Mouse (Mus musculus) midbrain, postnatal 0 days (tissue): ENCODE data around the gene Iqcn. TPM values are rescaled to one million over a fixed set of nuclear protein-coding genes. Genes with fewer than 3 reads are reported as not detected.

Experiments used
- ATAC-seq: fragments of 200-750 bp; cut with Nextera tagmentation; 2 replicates; pipeline ENCODE4 v1.8.0; 2017; ENCODE audit warnings: moderate number of reproducible peaks, mild to moderate bottlenecking, moderate TSS enrichment, moderate library complexity; ENCODE audit not compliant: low FRiP score
- DNase-seq: peaks from one replicate; pipeline ENCODE4 v3.0.0-alpha.2; 2015; ENCODE audit warnings: low spot score
- H3K27ac ChIP-seq: fragments of 300-500 bp; sonication (generic); 2 replicates; pipeline ENCODE4 v1.5.1; 2014; ENCODE audit warnings: low read depth, mild to moderate bottlenecking, low read length, mixed read lengths
- H3K27me3 ChIP-seq: fragments of 300-500 bp; sonication (generic); 2 replicates; pipeline ENCODE4 v1.6.1; 2014; ENCODE audit warnings: low read length, control low read depth, mixed read lengths; ENCODE audit not compliant: insufficient read depth
- H3K36me3 ChIP-seq: fragments of 300-500 bp; sonication (generic); 2 replicates; pipeline ENCODE4 v1.6.1; 2014; ENCODE audit warnings: low read length, control low read depth, mixed read lengths; ENCODE audit not compliant: insufficient read depth
- H3K4me1 ChIP-seq: fragments of 300-500 bp; sonication (generic); 2 replicates; pipeline ENCODE4 v1.6.1; 2014; ENCODE audit warnings: mild to moderate bottlenecking, control low read depth, antibody characterized with exemption, low read length, mixed read lengths; ENCODE audit not compliant: insufficient read depth
- H3K4me2 ChIP-seq: fragments of 300-500 bp; sonication (generic); 2 replicates; pipeline ENCODE4 v1.6.1; 2014; ENCODE audit warnings: low read depth, mild to moderate bottlenecking, low read length, mixed read lengths; ENCODE audit not compliant: poor library complexity, severe bottlenecking
- H3K4me3 ChIP-seq: fragments of 300-500 bp; sonication (generic); 2 replicates; pipeline ENCODE4 v1.5.1; 2014; ENCODE audit warnings: low read depth, mild to moderate bottlenecking, low read length, moderate library complexity
- H3K9ac ChIP-seq: fragments of 300-500 bp; sonication (generic); replicated peaks from 2 replicates; pipeline ENCODE4 v1.6.1; 2014; ENCODE audit warnings: mild to moderate bottlenecking, low read length, moderate library complexity, mixed read lengths; ENCODE audit not compliant: poor library complexity, severe bottlenecking
- H3K9me3 ChIP-seq: fragments of 300-500 bp; sonication (generic); 2 replicates; pipeline ENCODE4 v1.6.1; 2016; ENCODE audit warnings: low read length, control low read depth
- CTCF ChIP-seq: IDR thresholded peaks from 2 replicates; pipeline ENCODE4 v1.5.1; 2016; ENCODE audit warnings: antibody characterized with exemption, mild to moderate bottlenecking
- WGBS: fragments of 180-500 bp; shearing (Covaris S2); extraction: QIAGEN DNeasy Blood & Tissue Kit; methylation state at CpG from one replicate; pipeline ENCODE4 v1.1.7; 2014; 5-methylcytosine and 5-hydroxymethylcytosine counted together
- polyA plus RNA-seq: library from polyadenylated mRNA; unstranded; fragments of >200 nt; fragmentation: Nextera tagmentation; extraction: Ambion mirVana; gene quantifications from 2 replicates; pipeline ENCODE4 v1.2.1, GENCODE M21; 2015
- total RNA-seq: library from RNA; depleted of rRNA; stranded (reverse); fragments of >200 nt; gene quantifications from 2 replicates; pipeline ENCODE4 v1.2.3, GENCODE M21; 2014

Iqcn gene
- total and polyA plus RNA-seq, 2 experiments from 2014 or later, result 0.06 to 0.22 TPM

DNA sequence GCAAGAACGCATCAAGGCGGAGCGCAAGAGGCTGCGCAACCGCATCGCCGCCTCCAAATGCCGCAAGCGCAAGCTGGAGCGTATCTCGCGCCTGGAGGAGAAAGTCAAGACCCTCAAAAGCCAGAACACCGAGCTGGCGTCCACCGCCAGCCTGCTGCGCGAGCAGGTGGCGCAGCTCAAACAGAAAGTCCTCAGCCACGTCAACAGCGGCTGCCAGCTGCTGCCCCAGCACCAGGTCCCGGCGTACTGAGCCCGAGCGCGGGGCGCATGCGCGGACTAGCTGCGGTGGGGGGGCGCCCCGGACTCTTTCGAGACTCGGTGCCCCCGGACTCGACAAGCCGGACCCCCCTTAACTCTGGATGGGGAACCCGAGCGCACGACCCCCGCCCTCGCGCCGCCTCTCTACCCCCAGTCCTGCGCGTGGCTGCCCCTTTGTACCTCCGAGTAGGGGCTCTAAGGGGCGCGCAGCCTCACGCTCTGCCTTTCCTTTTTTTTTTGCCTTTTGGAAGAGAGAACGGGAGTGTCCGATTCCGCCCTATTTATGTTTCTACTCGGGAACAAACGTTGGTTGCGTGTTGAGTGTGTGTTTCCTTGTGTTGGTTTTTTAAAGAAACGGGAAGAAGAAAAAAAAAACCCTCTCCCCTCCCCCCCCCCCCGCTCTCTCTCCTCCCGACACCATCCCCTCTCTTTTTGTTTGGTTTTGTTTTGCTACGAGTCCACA is 3.3 kb upstream of the Iqcn start:
- H3K27ac ChIP-seq, result peak overlapping the region; percentile 97
- ATAC-seq, result peak; percentile 15; the same call in 1 of the 2 replicates
- peak overlapping the region; percentile 97 for H3K9ac ChIP-seq
- H3K4me3 ChIP-seq, result peak overlapping the region; percentile 92
- no peaks in the 10 kb centered on the region for H3K27me3 ChIP-seq
- H3K36me3 ChIP-seq, result no peaks in the 10 kb centered on the region
- DNase-seq, result peak; percentile 91
- WGBS, result under 1% methylated on average over 58 of the region's 59 CpGs
- TF ChIP-seq CTCF, result no peak
- peaks cover 16% of the 10 kb centered on the region for H3K4me1 ChIP-seq
- H3K4me2 ChIP-seq, result peak overlapping the region; percentile 64
- no peaks in the 10 kb centered on the region for H3K9me3 ChIP-seq

DNA sequence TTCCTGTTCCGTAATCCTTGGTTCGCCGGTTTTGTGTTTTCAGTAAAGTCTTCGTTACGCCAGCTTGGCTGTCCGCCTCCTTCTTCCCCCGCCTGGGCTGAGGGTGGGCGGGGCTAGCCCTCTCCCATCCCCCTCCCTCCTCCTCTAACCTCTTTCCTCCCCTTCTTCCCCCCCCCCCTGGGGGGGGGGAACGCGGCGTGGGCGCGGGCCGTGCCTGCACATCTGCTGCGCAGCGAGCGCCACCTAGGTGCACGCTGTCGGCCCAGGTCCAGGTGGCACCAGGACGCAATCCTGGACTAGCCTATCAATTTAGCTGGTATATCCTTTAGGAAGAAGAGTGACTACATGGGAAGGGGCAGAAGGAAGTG is 2.7 kb upstream of the Iqcn start:
- H3K4me3 ChIP-seq, result peak overlapping the region; percentile 92
- WGBS, result under 1% methylated on average over 18 of the region's 20 CpGs
- peak; percentile 87 for TF ChIP-seq CTCF
- peak; percentile 26 for ATAC-seq
- H3K36me3 ChIP-seq, result no peaks in the 10 kb centered on the region
- peak overlapping the region; percentile 64 for H3K4me2 ChIP-seq
- no peaks in the 10 kb centered on the region for H3K27me3 ChIP-seq
- DNase-seq, result peak; percentile 95
- H3K27ac ChIP-seq, result peak overlapping the region; percentile 97
- H3K9me3 ChIP-seq, result no peaks in the 10 kb centered on the region
- peak overlapping the region; percentile 97 for H3K9ac ChIP-seq
- H3K4me1 ChIP-seq, result peaks cover 16% of the 10 kb centered on the region

DNA sequence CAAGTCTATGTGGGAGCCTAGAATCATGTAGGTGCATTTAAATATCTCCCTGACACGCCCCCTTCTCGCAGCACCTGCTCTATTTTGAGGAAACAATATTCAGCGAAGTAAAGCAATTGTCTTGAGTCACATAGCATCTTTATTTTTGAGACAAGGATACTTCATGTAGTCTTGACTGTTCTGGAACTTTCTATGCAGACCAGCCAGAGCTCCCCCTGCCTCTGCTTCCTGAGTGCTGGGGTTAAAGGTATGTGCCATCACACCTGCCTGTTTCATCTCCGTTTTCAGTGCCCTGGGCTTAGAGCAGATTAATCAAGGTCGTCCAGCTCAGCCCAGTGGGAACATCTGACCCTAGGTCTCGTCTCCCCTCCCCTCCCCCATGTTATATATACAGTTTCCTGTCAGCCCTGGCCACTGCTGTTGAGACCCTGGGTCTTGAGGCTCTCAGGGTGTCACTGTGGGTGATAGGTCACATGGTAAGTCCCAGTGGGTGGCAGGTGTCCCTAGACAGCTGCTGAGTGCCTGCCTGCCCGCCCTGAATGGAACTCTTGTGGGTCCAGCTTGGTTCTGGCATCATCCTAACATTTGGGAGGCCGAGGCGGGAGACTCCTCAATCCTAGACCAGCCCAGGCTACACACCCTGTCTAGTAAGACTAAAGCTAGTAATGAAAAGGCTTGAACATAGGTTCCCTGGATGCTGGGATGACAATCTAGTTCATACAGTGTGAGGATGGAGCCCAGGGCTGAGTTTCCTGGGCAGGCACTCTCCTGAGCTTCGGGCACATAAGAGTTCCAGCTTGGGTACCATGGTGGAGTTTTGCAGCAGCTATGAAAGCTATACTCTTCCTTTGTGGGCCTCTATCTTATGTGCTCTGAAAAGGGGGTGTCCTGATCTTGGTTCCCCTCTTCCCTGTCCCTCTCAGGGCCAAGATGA is 1.9 kb upstream of the Iqcn start:
- no peaks in the 10 kb centered on the region for H3K36me3 ChIP-seq
- DNase-seq (no peak), ATAC-seq (no peak)
- peak overlapping the region; percentile 37; the same call in 1 of the 2 replicates for H3K9ac ChIP-seq
- H3K27ac ChIP-seq, result peak overlapping the region; percentile 97; the same call in 1 of the 2 replicates
- H3K4me2 ChIP-seq, result peak overlapping the region; percentile 64
- H3K27me3 ChIP-seq, result no peaks in the 10 kb centered on the region
- 50% methylated on average over 10 of the region's 10 CpGs for WGBS
- no peaks in the 10 kb centered on the region for H3K9me3 ChIP-seq
- H3K4me3 ChIP-seq, result peak overlapping the region; percentile 92
- H3K4me1 ChIP-seq, result peaks cover 16% of the 10 kb centered on the region
- no peak for TF ChIP-seq CTCF

DNA sequence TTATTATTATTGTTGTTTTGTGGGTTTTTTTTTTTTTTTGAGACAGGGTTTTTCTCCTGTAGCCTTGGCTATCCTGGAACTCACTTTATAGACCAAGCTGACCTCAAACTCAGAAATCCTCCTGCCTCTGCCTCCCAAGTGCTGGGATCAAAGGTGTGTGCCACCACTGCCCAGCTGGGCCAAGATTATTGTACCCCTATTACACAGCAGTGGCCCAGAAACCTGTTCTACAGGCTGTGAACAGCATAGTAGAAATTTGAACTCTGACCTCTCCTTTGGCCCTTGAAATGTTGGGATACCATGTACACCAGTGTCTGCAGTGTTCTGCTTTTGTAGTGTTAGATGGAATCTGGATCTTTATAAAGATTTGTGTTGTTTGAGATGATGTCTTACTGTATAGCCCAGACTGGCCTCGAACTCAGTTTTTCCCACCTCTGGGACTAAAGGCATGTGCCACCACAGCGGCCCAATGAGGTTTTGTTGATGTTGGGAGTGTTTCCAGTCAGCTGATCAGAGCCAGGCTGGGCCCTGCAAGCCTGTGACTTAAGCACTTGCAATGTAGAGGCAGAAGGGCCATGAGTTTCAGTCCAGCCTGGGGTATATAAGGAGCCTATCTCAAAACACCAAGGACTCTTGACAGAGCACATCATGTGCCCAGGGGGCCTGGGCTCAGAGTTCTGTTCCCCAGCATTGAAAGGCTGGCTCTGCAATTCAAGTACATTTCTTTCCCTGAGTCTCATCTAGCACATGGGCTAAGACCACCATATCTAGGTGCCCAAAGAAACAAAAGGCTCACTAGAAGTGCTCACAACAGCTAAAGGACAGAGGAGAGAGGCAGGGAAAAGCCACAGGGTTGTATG is 1.0 kb upstream of the Iqcn start:
- H3K27me3 ChIP-seq, result no peaks in the 10 kb centered on the region
- no peak overlapping the region for H3K9ac ChIP-seq
- no peak for DNase-seq
- 87% methylated on average over 2 of the region's 2 CpGs for WGBS
- H3K4me2 ChIP-seq, result peak overlapping the region; percentile 64
- peak overlapping the region; percentile 92; the same call in 1 of the 2 replicates for H3K4me3 ChIP-seq
- H3K27ac ChIP-seq, result no peak overlapping the region
- TF ChIP-seq CTCF, result no peak
- H3K4me1 ChIP-seq, result peaks cover 10% of the 10 kb centered on the region
- no peak for ATAC-seq
- no peaks in the 10 kb centered on the region for H3K9me3 ChIP-seq
- no peaks in the 10 kb centered on the region for H3K36me3 ChIP-seq

DNA sequence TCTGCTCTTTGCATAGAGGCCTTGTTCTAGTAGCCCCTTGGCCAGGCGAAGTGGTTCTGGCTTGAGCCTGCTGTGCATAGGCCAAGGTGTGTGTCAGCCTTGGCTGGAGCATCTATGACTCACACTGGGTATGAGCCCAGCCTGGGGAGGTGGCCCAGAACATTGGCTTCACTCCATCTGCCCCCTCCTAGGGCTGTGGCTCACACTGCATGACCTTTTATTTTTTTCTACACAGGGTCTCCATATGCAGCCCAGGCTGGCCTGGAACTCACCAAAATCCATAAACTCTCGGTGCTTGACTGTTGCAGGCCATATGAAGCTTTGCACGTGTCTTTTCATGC is 445 bp upstream of the Iqcn start:
- no peaks in the 10 kb centered on the region for H3K27me3 ChIP-seq
- no peak for ATAC-seq
- H3K4me1 ChIP-seq, result peaks cover 10% of the 10 kb centered on the region
- H3K27ac ChIP-seq, result no peak overlapping the region
- no peak overlapping the region for H3K9ac ChIP-seq
- no peaks in the 10 kb centered on the region for H3K36me3 ChIP-seq
- no peaks in the 10 kb centered on the region for H3K9me3 ChIP-seq
- peak overlapping the region; percentile 20; the same call in 1 of the 2 replicates for H3K4me2 ChIP-seq
- H3K4me3 ChIP-seq, result no peak overlapping the region
- TF ChIP-seq CTCF, result no peak
- DNase-seq, result no peak
- 82% methylated on average over 3 of the region's 3 CpGs for WGBS
